Mouse (Mus musculus) retina, embryonic 14.5 days (tissue): ENCODE results near the gene Adgrv1.
A peak's percentile ranks its signal among the peaks of the same experiment; 100 is the strongest.

Experiments used
- DNase-seq: peaks from one replicate; pipeline ENCODE4 v3.0.0-alpha.2; 2015; ENCODE audit warnings: low spot score

Adgrv1 gene

DNA sequence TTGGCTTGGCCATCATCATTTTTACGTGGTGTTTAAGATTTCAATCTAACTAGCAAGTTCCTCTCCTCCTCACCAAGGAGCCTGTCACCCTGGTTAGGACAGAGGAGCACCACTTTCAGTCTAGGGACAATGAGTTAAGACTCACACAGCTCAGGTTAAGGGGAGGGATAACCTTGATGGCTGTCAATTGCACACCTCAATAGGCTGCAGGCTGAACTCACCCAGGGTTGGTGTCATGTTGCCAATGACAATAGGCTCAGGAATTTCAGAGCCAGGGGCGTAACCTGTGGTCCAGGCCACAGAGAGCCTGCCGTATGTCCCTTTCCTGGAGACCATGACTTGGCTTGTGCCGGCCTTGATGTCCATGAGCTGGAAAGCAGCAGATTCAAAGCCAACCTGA is 209.0 kb downstream of the Adgrv1 start:
- no peak for DNase-seq

DNA sequence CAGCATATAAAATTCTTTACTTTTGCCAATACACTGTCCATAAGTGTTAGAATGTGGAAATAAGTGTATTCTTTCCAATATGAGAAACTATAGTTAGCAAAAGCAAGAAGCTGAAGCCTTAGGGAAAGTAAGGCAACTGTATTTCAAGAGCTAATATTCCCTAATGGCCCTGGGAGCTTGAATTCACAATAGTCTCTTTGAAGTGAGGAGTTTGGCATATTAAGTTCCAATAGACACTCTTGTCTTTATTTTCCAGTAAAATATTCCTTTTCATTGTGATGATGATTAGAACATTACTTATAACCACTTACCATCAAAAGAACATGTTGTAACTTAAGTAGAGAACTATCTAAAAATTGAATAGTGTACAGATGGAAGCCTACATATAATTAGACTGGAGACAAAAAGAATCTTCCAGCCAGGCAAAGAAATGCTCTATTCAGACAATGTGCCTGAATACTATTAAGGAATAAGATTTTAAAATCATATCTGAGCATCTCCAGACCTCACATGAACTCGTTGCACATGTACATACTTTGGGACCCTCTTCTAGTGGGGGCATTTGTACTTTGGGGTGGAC is 225.0 kb downstream of the Adgrv1 start:
- no peak for DNase-seq

DNA sequence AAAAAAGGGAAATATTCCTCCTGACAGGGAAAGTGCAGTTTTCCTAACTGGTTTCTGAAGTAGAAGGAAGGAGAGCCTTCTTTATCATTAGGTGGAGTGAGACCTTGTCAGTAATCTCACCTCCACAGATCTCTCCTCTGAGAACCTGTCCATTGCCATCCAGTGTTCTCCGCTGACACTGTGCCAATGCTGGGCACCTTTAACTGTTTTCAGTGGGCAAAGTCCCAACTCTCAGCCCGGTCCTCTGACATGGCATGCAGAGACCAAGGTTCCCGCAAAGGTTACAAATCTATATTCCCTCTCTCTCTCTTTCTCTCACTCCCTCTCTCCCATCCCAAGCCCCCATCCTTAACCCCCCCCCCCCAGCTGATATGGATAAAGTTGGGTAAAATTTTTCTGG is 230.1 kb downstream of the Adgrv1 start:
- DNase-seq: no peak

DNA sequence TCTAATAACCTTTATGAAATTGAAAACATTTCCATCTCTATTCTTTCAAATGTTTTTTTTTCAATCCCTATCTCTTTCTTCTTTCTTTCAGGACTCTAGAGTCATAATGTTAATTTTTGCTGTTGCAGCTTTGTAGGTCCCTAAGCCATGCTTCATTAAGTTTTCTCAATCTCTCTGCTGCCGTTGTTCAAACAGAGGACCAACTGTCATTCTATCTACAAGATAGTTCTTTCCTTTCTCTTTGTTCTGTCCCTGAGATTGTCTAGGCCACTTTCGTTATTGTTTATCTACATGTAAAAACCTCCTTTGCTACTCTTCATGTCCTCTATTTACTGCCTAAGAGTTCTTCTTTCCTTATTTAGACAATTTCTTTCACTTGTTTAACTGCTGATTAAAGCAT is 230.8 kb downstream of the Adgrv1 start:
- DNase-seq: peak; percentile 51

DNA sequence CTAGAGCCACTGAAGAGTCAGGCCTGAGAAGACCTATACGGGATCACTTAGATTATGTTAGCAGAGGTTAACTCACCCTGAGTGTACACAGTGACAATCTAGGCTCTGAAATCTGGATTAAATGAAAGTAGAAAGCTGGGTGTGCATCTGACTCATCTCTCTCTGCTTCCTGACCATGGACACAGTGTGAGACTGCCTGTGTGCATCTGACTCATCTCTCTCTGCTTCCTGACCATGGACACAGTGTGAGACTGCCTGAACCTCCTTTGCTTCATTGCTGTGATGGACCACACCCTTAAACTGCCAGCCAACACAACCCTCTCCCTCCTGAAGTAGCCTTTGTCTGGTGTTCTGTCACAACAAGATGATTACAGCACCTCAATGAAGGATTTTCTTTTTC is 231.2 kb downstream of the Adgrv1 start:
- peak; percentile 5 for DNase-seq

DNA sequence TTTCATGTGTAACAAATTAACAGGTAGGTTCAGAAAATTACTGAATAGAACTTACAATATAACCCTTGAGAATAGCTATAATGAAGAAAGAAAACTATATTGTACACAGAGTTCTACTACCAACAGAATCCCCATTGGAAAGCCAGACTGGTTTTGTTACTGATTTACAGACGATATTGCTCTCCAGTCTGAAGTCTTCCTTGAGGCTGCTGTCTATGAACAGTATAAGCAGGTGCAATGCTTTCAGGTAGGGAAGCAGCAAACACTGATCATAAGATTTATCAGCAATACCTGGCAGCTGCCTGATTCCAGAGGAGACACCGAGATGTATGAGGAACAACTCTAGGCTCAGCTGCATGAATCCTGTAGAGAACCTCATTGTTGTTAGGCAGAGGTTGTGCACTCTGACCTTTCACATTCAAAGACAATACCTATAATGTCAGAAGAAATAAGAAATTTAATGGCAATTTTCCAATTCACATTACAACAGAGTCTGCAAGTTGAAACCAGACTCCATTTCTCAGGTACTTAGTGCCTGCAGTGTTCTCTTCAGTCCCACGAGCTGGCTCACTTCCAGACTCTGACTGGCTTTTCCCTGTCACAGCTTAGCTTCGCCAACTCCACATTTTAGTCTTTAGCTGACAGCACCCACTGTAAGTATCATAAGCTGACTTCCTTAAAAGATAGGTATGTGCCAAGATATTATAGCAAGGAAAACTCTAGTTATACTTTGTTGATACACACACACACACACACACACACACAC is 247.2 kb downstream of the Adgrv1 start:
- DNase-seq: no peak

DNA sequence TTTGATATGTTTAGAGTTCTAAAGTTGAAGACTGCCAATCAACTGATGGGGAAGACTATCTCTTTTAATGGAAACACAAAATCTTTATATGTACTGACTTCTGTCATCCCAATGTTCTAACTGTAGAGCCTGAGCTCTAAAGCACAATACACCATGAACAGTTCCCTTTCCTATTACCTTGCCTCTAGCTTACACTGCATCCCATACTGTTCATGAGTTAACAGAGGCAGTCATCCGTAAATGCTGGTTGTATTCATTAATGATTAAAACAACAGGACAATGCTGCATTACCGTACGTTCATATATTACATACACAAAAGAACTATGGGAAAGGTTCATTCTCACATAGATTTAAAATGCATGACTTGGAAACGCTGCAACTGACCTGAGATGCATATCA is 251.1 kb downstream of the Adgrv1 start:
- DNase-seq: no peak

DNA sequence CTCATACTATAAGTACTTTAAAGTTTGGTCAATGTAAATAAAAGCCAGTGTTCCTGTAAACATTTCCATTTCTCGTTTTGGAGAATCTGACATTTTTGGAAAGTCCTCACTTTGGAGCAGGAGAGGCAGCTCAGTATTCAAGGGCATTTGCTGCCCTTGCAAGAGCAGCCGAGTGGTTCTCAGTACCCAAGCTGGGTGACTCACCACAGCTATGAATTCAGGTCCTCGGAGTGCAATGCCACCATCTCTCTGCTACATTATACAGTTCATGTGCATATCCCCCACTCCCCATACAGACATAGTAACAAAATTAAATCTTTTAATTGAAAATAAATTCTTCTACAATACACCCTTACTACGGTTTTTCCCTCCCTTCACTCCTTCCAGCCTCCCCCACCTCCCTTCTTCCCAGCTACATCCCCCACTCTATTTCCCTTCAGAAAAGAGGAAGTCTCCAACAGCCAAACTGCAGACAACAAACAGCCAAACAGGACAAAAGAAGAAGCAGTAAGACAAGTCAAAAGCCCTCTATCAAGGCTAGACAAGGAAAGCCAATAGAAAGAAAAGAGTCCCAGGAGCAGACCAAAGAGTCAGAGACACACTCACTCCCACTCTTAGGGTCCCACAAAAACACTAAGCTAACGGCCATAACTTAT is 262.0 kb downstream of the Adgrv1 start:
- DNase-seq: no peak

DNA sequence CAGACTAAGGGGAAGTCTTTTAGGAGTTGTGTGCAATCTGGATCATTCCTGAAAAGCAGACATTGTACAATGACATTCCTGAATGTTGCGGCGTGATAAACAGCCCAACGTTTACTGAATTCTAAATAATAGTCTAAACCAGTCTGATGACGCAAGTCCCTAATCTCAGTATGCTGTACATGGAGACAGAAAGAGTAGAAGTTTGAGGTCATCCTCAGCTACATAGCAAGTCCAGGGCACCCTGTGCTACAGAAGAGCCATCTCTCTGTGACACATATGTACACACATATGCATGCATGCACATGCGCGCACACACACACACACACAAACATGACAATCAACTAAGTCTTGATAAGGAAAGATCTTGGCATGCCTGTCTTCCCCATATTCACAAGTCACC is 262.8 kb downstream of the Adgrv1 start:
- DNase-seq: no peak

DNA sequence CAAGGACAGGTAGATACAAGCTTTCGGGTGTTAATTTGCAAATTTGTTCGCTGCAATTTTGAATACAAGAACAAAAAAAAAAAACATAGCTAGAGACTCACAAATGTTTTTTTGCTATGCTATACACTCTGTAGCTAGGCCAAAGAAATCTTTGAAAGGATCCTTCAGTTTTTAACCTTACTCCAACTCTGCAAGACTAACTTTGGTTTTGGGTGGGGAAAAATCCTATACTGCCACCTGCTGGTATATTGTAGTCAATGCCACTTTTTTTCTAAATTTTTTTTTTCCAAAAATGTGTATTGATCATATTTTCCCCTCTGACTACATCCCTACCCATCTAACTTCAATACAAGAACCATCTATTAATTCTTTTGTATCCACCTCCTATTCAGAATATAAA is 263.4 kb downstream of the Adgrv1 start:
- peak; percentile 74 for DNase-seq

DNA sequence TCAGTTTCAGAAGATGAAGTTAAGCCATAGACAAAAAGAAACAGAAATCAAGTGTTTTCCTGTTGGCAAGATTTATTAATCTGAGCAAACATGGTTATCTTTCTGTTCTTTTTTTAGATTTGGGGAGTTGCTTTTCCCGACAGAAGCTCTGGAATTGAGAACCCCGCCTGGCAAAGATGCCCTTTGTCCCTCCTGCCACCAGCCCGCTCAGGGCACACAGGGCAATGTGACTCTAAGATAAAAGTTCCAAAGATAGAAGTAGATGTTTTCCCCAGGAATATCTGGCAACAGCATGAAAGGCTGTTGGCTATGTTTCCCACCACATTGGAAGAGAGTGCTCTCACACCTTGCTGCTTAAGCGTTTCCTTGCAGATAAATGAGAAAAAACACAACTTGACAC is 264.0 kb downstream of the Adgrv1 start:
- DNase-seq: no peak

DNA sequence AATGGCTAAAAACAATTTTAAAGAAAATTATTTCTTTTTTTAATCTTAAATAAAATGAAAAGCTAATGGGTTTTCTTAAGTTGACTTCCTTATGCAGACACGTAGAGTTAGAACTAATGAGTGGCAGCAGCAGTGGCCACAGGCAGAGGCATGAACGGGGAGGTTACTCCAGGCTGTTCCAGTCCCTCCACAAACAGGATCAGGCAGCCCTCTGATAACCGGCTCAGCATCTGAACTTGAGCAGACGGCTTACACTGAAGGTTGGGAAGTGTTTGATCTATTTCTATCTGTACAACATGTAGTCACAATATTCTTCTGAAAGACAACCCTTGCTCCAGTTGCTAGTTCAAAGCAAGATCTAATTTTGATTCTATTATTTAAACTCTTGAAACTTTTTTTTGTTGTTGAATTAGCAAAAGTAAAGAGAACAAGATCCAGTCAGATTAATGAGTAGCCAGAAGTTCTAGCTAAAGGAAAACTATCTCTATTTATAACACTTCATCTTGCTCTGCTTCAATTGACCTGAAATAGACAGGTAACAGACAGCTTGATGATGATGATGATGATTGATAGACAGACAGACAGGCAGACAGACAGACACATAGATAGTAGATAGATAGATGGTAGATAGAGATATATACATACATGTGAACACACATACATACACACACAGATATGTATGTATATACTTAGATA is 265.1 kb downstream of the Adgrv1 start:
- no peak for DNase-seq

DNA sequence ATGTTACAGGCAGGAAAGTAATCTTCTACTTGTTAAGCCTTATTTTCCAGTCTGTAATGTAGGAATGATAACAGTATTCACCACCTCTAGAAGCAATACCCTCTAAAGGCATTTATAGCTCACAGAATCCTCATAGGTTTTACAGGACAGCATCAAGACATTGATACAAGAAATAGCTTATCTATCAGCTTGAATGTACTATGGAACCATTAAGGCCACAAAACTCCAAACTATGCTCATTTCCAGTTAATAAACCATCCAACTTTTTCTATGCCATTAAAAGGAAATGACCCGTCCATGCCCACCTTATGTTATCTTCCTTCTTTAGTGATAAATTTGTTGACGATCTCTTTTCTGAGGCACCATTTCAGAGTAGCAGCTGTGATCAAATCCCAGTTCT is 272.6 kb downstream of the Adgrv1 start:
- DNase-seq: no peak

DNA sequence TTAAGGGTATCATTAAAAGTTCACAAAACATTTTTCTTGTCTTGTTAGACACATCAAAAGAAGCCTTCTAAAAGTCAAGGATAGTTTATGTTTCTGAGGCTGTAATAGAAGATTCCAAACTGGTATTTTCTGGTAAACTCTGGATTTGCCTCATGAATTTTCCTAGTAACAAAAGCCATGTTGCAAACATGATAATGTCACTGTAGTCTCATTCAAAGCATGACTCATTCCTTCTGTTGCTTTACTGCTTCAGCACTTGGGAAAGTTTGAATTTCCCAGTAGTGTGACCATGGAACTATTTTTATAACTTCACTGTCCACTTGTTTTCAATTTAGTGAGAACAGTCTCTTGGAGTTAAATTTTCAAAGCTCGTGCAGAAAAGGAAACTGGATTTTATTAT is 274.2 kb downstream of the Adgrv1 start:
- no peak for DNase-seq

DNA sequence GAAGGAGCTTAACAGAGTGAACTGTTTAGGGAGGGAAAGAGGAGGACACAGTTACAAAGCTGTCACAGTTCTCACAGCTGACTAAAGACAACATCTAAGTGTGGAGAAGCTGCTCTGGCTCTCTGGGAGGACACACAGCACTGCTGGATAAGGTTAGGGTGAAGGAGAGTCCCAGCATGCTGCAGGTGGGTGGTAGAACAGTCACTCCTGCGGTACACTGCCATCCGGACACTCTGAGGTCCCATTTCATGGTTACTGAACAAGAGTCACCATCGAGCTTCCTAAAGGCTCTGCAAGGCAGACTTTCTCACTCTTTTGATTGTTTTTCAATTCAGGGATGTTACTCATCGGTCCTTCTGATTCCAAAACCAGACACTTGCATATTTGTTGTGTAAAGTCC is 274.6 kb downstream of the Adgrv1 start:
- no peak for DNase-seq

DNA sequence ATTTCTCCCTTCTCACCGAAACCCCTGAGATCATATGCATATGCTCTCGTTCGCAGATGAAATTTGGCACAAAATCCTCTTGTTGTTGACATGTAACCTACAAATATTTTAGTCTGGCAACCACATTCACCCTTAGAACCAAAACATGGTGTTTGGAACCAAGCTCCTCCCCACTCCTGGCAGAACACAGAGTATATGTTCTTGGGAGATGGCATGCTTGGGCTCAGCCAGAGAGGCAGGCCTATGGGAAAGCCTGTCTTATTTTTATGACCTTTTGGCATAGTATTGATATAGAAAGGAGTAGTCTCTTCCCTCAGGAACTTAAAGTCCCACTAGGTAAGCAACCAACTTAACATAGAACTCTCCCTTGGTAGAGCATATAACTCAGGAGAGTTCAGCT is 275.7 kb downstream of the Adgrv1 start:
- no peak for DNase-seq

DNA sequence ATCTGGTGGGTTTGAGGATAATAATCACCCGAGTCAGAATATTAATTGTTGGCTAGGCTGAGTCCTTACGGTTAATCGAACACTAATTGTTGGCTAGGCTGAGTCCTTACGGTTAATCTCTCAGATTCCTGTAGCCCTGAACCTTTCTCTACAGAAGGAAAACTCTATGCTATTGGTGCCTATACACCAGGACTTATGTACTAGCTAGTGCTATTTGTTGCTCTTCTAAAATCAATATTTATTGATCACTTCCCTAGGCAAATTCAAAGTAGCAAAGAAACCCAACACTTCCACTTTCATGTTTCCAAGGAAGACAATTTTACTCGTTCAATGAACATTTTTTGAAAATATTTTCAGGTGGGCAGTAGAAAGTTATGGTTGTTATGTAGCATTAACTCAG is 278.4 kb downstream of the Adgrv1 start:
- DNase-seq: no peak

DNA sequence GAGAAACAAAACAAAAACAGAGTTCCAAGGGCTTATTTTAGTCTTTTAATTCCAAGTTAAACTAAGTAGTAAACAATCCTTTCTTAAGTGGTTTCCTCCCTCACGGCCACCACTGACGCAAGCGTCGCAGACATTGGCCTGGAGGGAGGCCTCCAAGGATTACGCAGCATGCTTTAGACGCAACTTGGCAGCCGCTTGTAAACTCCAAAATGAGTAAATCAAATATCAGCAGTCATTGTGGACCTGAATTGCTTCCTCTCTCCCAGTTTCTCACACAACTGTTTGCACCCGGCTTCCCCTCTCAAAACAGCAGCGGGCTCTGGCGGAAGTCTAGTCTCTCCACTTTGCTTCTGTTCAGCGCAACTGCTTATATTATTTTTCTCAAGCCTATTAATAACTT is 280.7 kb downstream of the Adgrv1 start:
- no peak for DNase-seq

DNA sequence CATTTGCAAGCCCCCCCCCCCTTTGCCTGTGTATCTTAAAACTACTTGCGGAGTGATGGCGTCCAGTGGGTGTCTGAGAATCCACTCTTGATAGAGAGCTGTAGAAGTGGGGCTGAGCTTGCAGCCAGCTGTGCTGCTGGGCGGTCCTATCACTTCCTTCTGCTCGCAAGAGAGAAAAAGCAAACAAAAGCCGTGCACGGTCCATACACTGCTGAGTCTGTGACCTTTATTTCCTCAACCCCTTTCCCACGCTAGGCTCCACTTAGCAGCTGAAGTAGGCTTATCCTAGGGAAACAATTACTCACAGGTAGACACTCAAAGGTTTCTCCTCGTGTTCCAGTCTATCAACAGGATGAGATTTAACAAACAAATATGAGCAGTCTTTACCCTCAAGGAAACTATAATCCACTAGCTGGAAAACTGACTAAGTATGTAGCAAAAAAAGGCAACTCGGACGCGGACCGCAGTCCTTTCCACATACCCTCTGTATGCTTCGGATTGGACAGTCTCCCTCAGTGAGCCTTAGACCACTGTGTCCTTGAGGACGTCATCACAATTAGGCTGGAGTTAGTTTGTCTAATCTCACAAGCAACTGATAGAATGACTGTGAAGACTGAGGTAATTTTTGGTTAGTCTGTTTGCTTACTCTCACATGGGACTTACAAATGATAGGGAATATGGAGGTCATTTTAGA is 281.3 kb downstream of the Adgrv1 start:
- no peak for DNase-seq

DNA sequence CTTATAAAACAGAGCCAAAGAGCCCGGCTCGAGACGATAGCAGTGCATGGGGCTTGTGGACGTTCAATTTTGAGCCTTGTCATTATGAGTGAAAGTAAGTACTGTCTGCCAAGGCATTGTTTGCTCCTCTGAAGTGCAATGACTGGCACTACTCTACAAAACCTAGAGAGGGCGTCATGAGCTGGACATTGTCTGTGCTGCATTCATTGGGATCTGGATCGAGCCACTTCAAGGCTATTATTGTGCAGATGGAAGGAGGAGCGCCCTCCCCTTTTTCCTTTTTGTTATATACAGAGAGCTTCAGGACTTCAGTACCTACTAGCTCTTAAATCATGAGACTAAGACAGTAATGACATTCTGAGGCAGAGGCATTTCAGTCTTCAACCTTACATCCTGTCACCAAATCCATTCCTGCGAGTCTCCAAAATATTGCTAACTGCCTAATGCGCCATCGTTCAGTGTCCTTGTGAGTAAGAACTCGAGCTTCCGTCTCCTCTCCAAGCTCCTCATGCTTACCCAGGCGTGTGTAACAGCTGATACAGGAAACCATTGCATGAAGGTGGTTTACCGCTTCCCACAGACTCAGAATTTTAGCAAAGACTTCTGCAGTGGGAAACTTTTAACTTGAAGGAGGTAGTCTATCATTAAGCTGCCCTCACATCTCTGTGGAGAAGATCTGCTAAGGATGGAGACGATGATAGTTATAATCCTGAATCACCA is 285.5 kb downstream of the Adgrv1 start:
- no peak for DNase-seq

DNA sequence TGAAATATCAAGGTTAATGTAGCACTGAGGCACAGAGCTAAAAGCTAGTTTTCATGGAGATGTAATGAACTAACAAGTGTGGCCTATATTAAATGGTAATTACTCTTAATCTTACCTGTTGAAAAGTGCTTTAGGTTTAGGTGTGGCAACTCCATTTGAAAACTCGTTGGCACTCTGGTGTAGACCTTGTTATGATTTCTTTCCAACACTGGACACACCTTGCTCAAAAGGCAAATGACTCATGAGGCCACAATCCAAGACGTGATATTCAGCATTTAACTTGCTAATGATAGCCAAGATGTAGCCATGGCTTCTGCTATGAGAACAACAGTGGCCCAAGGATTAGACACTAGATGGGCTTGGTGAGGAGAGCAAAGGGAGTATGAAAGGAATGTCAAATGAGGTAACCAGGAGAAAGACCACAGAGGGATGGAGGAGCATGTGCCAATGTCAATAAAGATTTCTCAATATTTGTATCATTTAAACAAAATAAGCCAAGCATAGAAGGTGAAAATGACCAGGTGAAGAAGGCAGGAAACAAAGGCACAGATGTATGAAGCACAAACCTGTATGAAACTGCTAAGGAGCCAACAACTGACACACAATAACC is 289.9 kb downstream of the Adgrv1 start:
- no peak for DNase-seq
